Mouse (Mus musculus) megakaryocyte-erythroid progenitor cell, adult 5-6 weeks (primary cell): ENCODE results near the gene Olfr19. TPM values are rescaled to one million over a fixed set of nuclear protein-coding genes. Genes with fewer than 3 reads are reported as not detected.
"Not testable (repeated sequence)": the region's sequence is repeated elsewhere in the genome, so short reads cannot be mapped to it uniquely, and the experiment has no call there.

Experiments used
- ATAC-seq: replicated peaks from 2 replicates; pipeline ENCODE4 v1.8.0; 2016; ENCODE audit warnings: mild to moderate bottlenecking, inconsistent platforms; ENCODE audit not compliant: severe bottlenecking, poor library complexity, low FRiP score, low TSS enrichment
- total RNA-seq, 2 experiments: library from RNA; stranded (forward) in 1 of 2; stranded (reverse) in 1 of 2; fragments of 200-1000, 215-1000 nt in 1 of 2; fragments of >200 nt in 1 of 2; fragmentation: Nextera tagmentation in 1 of 2; gene quantifications; 2 replicates each; pipeline ENCODE4 v1.2.3; 2014 to 2017

Gene Olfr19
- total RNA-seq (2014; fragmentation: Nextera tagmentation): not detected in 2 replicates
- total RNA-seq (2017): not detected in 2 replicates

DNA sequence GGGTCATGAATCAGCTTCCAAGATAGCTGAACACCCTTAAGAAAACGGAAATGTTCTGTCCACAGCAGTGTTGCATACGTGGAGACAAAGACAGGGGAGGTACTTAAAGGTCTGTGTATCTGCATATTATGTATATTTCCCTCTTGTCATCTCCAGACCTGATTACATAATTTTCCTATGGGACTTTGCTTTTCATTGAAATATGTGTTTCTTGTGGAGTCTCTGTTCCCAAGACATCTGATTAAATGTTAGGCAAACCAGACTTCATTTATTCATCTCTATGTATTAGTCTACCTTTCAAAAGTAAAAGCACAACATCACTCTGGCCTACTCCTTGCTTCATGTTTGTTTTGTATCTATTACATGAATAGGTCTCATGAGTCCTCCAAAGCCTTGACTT, at the start of gene Olfr19:
Gene Olfr19, minus strand, starts transcription at position 101 of the 400 bp plus-strand sequence.
- ATAC-seq: no peak

- no peak for ATAC-seq
Observed at GRCm38 (mm10) chr16:16684975-16685374, 8.8 kb upstream of the Olfr19 start.

- ATAC-seq: no peak
Observed at GRCm38 (mm10) chr16:16684053-16684452, 7.8 kb upstream of the Olfr19 start.

DNA sequence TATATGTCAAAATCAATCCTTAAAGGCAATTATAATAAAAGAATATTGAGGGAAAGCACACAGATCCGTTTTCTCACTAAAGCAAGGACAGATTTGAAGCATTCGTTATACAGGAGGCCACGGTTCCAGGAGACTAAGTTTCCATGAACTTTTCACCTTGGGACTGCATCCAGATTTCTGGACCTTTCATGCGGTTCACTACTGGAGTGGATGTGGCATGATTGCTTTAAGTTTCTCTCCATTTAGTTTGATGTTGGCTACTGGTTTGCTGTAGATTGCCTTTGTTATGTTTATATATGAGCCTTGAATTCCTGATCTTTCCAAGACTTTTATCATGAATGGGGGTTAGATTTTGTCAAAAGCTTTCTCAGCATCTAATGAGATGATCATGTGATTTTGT, 11.2 kb downstream of the Olfr19 start:
- no peak for ATAC-seq

DNA sequence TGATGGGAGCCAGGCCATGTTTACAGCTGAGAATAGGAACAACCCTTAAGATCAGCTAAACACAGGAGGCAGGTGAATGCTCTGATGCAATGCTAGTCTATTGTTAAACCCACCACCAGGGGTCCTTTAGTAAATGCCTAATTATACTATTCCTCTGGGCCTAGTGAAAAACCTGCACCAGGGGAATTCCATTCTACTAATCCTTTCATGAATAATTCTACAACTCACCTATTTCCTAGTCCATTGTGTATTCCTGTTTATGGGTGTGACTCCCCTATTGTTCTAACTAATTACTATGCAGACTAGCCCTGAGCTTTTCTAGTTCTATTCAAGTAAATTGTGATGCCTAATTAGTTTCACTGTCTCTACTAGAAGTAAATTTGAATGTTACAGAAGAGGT, 11.7 kb downstream of the Olfr19 start:
- not testable (repeated sequence) for ATAC-seq

- ATAC-seq: no peak
Observed at GRCm38 (mm10) chr16:16645148-16645547, 31.1 kb downstream of the Olfr19 start.

DNA sequence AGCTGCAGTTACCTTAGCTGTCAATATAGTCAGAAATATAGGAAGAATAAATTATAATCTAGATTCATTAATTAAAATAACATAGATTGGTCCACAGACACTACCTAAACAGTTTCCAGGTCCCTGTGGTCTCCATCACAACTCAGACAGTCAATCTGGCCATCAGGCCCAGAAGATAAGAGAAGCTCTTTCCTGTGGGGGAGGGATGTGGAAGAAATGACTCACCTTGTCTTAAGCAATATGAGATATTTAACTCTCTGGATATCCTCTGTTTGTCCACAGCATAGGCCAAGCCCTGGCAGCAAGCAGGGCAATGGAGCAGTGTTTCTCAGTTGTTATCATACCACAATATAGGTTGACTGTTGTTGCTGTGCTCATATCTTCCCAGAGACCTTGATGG, 42.5 kb downstream of the Olfr19 start:
- no peak for ATAC-seq

Other genes with a start within 250 kb of the Olfr19 start
- gene Fgd4, start 75.9 kb downstream of the Olfr19 start, total RNA-seq (2014; fragmentation: Nextera tagmentation): 0.22 and 2.0 TPM in 2 replicates
- gene Fgd4, start 75.9 kb downstream of the Olfr19 start, total RNA-seq (2017): 2.3 and 2.8 TPM in 2 replicates
- 1.4 and 1.6 TPM in 2 replicates for gene Spag6l, start 153.1 kb upstream of the Olfr19 start, total RNA-seq (2014; fragmentation: Nextera tagmentation)
- gene Spag6l, start 153.1 kb upstream of the Olfr19 start, total RNA-seq (2017): 1.1 and 4.2 TPM in 2 replicates
- 1.0 and 71.4 TPM in 2 replicates for gene Igll1, start 187.6 kb upstream of the Olfr19 start, total RNA-seq (2014; fragmentation: Nextera tagmentation)
- gene Igll1, start 187.6 kb upstream of the Olfr19 start, total RNA-seq (2017): 3.1 TPM in 1 of 2 replicates, not detected in the other
- gene Top3b, start 194.3 kb upstream of the Olfr19 start, total RNA-seq (2014; fragmentation: Nextera tagmentation): 123 and 133 TPM in 2 replicates
- gene Top3b, start 194.3 kb upstream of the Olfr19 start, total RNA-seq (2017): 58.7 and 59.0 TPM in 2 replicates
- 70.5 TPM in 1 of 2 replicates, not detected in the other for gene Vpreb1, start 194.4 kb upstream of the Olfr19 start, total RNA-seq (2014; fragmentation: Nextera tagmentation)
- gene Vpreb1, start 194.4 kb upstream of the Olfr19 start, total RNA-seq (2017): 0.91 TPM in 1 of 2 replicates, not detected in the other
- 6.5 and 6.7 TPM in 2 replicates for gene Ppm1f, start 220.1 kb upstream of the Olfr19 start, total RNA-seq (2014; fragmentation: Nextera tagmentation)
- gene Ppm1f, start 220.1 kb upstream of the Olfr19 start, total RNA-seq (2017): 10.1 and 12.1 TPM in 2 replicates